Mouse (Mus musculus): ENCODE data around the gene Rab11b.

The Rab11b gene

GRCm38 (mm10) chr17:33760255-33761165 is at the start of gene Rab11b:
Gene Rab11b (minus strand): TSS chr17:33760530.
- DNase-seq (ENCODE audit: low read depth) = peak; percentile 100

DNA sequence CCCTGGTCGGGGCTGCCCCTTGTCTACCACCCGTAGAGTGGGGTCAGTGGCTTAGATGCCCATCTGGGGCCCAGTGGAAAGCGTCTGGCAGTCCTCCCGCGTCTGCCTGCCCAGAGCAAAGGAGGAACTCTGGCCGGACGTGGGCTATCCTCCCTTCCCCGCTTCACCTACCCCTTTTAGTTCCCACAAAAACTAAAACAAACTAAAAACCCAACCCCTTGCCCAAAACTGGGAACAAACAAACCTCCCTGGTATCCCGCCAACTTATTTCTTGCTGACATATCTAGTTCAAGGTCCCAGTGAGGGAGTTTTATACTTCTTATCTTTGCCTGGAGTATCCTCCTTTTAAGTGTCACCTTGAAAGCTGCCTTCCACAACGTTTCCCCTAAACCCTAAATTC is 47.9 kb upstream of the Rab11b start:
- DNase-seq (ENCODE audit: low read depth) = no peak

- DNase-seq (ENCODE audit: low read depth) = no peak
Measured at GRCm38 (mm10) chr17:33807181-33807888, 47.0 kb upstream of the Rab11b start.

DNA sequence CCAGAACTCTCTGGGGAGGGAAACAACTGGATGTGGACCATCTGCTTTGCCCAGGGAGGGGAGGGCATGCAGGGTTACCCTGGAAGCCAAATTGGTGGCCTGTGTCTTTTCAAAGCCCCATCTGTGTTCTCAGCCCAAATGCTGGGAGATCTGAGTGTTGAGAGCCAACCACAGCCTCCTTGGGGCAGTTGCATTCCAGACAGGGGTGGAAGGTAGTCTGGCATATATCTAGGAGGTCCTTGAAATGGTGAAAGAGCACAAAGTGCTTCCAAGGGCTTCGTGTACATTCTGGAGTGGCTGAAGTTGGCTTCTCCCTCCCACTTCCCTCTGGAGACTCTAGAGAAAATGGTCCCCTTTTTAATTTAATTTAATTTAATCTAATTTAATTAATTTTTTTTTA is 44.4 kb upstream of the Rab11b start:
- no peak for DNase-seq (ENCODE audit: low read depth)

GRCm38 (mm10) chr17:33804205-33804604 is 43.9 kb upstream of the Rab11b start:
- no peak for DNase-seq (ENCODE audit: low read depth)

- DNase-seq (ENCODE audit: low read depth) = no peak
Measured at GRCm38 (mm10) chr17:33802221-33802620, 41.9 kb upstream of the Rab11b start.

DNA sequence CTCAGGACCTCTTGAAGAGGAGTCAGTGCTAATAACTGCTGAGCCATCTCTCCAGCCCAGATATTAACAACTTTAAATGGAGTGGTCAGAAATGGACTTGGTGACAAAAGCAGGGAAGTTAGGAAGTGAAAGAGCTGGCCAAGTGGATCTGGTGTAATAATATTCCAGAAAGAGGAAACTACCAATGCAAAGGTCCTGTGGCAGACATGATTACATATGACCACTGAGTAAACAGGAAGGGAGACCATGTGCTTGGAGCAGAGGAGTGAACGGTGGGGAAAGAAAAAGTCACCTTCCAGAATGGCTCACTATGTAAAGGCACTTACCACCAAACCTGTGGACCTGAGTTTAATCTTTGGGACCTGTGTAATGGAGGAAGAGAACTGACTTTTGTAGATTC is 38.9 kb upstream of the Rab11b start:
- no peak for DNase-seq (ENCODE audit: low read depth)

DNA sequence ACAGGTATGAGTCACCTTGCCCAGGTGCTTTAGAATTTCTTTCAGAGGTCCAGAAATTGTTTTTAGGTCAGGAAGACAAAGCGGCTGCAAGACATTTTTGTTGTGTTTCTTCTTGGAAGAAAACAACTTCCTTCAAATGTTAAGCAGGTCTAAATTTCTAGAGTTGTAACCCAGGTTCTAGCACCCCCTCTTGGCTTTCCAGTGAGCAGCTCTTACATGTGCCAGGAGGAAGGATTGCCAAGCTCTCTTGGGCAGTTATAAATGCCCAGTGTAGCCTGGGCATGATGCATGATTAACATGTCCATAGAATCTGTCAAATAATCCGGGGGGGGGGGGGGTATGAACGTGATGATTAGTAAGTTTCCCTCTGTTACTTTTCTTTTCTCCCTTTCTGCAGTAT is 38.0 kb upstream of the Rab11b start:
- DNase-seq (ENCODE audit: low read depth) = peak; percentile 65

DNA sequence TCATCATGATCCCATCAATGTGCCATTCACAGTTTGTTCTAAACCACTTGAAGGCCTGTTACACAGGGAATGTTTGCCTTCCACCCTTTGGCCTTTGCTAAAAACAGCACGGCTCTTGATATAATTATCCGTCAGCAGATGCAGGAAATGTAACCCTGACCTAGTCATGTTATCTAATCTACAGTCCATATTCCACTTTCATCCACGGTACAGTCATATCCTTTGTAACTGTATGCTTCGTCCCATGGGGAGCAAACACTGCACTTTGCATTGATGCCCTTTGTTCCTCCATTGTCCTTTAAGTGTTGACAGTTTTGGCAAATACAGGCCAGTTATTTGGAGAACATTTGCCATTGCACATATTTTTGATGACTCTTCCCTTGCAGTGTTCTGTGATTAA is 28.4 kb upstream of the Rab11b start:
- no peak for DNase-seq (ENCODE audit: low read depth)

GRCm38 (mm10) chr17:33786375-33786774 is 26.0 kb upstream of the Rab11b start:
- no peak for DNase-seq (ENCODE audit: low read depth)

DNA sequence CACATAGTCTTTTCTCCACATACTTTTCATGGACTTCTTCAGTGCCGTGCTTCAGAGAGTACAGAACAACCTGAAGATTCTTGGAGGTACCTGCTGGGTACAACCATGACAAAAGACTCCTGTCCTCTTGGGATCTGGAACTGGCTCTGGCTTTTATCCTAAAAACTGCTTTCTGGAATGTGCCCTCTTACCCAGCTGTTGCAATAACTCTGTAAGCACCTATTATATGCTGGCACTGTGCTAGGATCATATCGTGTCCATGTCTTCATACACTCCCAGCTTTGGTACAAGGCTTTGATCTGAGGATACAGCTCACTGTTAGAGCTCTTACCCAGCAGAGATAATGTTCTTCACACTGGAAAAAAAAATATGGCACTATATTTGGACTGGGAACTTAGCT is 24.6 kb upstream of the Rab11b start:
- no peak for DNase-seq (ENCODE audit: low read depth)

DNA sequence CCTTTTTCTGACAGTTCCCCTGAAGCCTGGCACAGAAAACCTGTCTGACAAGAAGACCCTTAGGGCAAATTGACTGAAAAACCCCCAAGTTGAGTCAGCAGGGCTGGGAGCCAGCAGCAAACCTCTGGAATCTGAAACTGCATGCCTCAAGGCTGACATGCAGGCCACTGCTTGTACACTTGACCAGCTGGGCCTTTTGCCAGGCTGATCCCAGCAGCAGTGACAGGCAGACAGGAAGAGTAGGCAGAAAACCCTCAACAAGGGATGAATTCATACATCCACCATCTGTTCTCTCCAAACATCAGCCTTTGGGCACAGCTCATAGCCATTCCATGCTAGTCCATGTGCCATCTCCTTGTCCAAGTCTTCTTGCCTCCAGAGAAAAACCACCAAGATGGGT is 23.1 kb upstream of the Rab11b start:
- DNase-seq (ENCODE audit: low read depth) = peak; percentile 97

DNA sequence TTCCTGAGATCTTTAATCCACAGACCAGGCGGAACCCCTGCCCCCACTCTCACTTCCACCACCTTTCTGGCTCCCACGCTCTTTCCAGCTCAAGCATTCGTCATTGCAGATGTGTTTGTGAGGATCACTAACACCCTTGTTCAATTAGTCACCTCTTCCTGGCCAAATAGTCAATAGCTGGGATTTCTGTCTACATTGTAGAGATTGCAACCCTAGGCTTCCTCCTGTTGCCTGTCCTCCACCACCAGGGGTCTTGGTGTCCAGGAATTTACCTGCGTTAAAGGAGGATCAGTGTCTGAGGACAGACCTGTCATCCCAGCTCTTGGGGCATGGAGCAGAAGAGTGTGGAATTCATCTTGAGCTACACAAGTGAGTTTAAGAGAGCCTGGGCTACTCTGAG is 21.7 kb upstream of the Rab11b start:
- DNase-seq (ENCODE audit: low read depth) = no peak

- no peak for DNase-seq (ENCODE audit: low read depth)
Measured at GRCm38 (mm10) chr17:33781124-33781977, 21.0 kb upstream of the Rab11b start, which contains the start of gene Angptl4. Gene Angptl4 (minus strand): TSS chr17:33781830.

GRCm38 (mm10) chr17:33780431-33780830 is 20.1 kb upstream of the Rab11b start:
- DNase-seq (ENCODE audit: low read depth) = no peak

DNA sequence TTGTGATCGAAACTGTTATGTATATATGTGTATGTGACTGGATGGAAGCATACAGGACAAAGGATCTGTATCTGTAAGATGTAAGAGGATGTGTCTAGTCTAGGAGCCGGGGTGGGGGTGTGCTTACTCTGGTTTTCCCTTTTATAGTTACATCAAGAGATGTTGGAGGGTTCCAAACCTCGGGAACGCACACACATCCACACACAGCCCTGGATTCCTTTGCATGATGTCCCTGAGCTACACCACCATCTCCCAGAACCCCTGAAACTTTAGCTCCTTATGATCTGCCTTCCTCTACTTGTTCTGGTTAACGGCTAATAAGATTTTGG is 19.6 kb upstream of the Rab11b start:
- no peak for DNase-seq (ENCODE audit: low read depth)

- DNase-seq (ENCODE audit: low read depth) = peak; percentile 99
Measured at GRCm38 (mm10) chr17:33779271-33779966, 19.1 kb upstream of the Rab11b start.

DNA sequence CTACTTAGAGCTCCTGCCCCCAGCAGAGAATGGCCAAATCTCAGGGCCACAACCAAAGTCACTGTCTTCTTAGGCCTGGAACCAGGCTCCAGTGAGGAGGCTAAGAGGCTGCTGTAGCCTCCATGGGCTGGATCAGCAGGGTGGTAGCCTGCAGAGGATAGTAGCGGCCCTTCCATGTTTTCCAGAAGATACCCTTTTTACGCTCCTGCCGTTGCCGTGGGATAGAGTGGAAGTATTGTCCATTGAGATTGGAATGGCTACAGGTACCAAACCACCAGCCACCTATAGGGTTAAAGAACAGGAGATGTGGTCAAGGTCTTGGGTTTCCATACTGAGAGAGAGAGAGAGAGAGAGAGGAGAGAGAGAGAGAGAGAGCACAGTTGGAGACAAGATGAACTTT is 15.0 kb upstream of the Rab11b start:
- DNase-seq (ENCODE audit: low read depth) = no peak

DNA sequence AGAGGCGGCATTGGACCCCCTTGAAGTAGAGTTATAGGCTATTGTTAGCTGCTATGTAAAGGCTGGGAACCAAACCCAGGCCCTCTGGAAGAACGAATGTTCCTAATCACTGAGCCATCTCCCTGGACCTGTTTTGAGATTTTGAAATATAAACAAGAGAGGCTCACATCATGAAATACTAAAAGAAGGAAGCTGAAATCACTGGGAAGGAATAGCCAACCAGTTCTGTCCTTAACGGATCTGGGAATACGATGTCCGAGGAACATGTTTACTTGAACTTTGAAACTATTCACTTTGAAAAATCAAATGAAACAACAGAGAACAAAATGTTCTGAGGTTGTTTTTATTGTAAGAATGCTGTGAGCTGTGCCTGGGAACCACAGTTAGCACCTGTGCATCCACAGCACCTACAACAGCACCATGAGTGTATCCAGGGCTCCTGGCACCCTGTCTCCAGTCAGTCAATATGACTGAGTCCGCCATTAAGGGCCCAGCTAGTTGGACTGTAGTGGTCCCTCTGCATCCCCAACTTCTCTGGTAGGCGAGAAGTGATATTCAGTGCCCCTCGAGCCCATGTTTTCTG is 14.3 kb upstream of the Rab11b start:
- no peak for DNase-seq (ENCODE audit: low read depth)

- no peak for DNase-seq (ENCODE audit: low read depth)
Measured at GRCm38 (mm10) chr17:33773871-33774572, 13.7 kb upstream of the Rab11b start.

DNA sequence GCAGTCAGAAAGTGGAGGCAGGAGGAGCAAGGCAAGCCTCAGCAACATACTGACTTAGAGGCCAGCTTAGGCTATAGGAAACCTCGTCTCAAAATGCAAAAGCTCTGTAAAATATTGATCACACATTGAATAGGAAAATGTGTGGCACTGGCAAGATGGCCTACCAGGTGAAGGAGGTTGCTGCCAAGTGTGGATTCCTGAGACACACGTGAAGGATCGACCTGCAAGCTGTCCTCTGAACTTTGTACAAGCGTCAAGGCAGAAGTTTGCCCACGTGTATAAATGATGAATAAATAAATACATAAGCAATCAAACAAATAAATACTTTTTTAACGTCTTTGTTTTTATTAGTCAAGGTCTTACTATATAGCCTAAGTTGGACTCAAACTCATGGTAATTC is 13.1 kb upstream of the Rab11b start:
- no peak for DNase-seq (ENCODE audit: low read depth)
